Mouse (Mus musculus) kidney, adult 11 months (tissue): ENCODE data around the gene Osgin1.

Source experiments
- DNase-seq: peaks from one replicate; pipeline ENCODE4 v3.0.0; 2022

Gene Osgin1

DNA sequence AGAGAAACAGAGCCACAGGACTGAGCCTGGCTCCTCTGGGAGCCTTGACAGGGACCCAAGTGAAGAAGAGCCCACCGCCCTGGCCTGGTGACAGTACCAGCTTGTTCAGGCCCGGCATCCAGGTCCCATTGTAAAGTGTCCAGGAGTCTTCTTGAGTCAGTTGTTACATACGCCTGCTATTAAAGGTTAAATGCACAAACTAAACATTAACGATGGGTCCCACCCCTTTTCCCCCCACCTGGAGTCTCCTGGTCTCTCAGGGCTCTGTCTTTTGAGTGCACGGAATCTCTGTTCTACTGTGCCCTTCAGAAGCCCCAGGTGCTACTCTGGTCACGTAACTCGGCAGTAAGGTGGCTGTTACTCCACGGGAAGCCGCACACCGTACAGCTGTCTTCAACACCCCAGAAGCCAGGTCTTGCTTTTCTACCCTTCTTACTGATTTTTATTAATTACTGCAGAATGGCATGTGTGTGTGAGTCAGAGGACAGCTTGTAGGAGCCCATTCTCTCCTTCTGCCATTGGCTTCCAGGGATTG lies 9.7 kb upstream of the Osgin1 start:
- DNase-seq, result peak; percentile 57

DNA sequence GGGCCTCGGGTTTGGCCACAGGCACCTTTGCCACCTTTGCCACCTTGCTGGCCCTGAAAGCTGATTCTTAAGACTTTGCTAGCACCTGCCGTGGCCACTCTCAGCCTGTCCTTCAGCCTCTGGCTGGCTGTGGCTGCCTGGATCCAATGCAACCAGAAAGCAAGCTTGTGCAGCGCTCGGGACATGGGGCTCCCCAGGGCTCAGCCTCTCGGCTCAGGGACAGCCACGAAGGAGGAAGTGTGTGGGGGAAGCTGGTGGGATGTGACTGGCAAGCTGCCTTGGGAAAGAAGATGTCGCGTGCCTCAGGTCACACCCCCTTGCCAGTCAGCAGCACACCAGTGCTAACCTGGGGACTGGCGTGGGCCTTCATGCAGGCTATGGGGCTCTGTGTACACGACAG lies 9.2 kb upstream of the Osgin1 start:
- DNase-seq, result no peak

DNA sequence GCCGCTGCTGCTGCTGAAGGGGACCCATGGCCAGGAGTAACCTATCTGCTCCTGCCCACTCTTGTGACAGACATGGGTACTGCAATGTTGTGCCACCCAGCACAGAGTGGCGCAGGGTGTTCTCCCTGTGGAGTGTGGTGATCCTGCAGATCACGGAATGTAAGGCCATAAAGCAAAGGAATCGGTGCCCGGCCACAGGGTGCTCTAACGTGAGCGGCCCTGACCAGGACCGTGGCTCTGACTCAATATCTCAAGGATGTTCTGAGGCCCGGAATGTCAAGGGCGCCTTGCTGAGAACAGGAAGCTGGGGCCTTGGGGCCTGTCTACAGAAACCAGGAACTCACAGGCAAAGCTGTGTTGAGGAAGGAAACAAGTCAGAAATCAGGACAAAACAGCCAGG lies 8.4 kb upstream of the Osgin1 start:
- peak; percentile 69 for DNase-seq

DNA sequence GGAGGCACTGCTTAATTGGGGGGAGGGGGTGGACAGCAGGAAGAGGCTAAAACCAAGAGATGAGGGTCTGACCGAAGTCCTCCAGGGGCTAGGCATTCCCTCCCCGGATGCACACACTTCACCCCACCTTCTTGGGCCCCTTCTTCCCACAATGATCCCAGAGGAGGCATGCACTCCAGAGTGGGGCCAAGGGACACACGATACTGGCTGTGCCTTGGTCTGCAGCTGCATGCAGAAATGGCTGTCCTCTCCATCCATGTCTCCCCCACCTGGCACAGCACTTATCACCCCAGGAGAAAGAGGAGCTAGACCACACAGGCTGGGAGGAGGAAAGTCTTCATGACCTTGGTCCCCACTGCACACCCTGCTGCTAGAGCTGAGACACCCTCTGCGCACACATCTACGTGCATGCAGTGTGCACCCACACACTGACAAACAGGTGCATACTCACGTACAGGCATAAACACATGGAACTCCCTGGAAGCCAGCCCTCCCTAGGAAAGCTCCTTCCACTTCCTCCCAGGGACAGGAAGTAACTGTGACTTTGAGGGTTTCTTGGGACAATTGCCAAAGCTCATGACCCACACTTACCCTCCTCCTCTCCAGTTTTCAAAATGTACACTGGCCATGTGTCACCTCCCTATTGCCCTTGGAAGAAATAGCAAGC lies 7.7 kb upstream of the Osgin1 start:
- DNase-seq, result no peak

DNA sequence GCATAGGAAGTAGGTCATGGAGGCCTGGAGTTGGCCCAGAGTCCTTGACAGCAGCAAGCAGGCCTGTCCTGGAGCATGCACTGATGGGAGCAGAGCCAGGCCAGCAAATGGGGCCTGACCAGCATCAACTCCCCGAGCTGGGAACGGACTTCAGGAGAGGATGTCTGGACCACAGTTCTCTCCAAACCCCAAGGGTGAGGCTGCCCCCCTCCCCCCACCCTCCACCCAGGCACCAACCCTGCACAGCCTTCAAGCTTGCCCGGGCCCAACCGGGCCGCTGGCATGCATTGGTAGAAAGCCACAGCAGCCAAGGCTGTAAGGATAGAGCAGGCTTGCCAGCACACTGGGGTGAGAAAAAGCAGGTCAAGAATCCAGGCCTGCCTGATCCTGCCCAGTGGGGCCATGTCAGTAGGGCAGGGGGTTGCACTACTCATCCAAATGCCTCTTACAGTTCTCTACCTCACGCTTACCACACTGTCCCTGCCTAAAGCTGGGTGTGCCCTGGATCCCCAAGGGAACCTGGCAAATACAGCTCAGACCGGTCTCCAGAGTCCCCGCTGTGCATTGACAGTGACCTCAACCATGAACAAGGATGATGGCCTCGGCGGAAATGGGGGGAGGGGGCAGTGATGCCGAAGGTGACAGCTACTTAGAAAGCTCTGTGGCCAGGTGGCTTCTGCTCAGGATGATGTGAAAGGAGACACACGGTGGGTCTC lies 6.1 kb upstream of the Osgin1 start:
- DNase-seq, result no peak

DNA sequence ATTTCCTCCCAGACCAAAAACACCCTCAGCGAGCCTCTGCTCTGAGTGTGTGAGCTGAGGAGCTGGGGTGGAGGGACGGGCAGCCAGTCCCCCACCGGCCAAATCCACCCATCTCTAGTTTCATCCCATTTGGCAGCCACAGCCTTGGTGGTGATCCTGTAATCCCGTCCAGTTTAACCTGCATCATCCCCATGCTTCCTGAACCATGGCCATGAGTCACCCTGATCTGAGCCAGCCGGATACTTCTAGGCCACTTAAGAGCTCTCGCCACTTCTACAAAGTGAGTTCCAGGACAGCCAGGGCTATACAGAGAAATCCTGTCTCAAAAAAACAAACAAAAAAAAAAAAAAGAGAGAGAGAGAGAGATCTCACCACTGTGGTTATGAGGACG lies 5.6 kb upstream of the Osgin1 start:
- DNase-seq, result no peak

DNA sequence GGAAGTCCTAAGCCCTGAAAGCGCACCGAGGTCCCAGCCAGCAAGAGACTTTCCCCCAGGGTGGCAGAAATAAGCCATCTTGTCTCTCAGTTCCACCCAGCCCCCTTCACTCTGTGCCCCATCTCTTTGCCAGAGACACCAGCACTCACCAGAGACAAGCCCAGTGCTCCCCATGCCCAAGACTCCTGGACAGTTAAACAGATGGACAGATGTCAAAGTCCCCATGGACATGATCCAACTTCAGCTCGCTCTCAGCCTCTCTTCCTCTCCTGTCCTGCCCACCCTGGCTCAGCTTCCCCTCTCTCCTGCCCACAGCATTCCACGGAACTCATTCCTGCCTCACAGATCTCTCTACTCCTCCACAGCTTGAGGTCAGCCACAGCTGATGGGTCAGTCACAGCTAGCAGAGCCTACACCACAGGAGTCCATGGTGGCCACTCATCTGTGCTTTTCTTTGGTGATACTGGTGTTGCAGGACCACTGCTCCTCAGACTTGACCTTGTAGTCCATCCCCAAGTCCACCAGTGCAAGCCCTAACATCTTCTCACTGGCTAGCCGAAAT lies 5.1 kb upstream of the Osgin1 start:
- DNase-seq, result peak; percentile 50

DNA sequence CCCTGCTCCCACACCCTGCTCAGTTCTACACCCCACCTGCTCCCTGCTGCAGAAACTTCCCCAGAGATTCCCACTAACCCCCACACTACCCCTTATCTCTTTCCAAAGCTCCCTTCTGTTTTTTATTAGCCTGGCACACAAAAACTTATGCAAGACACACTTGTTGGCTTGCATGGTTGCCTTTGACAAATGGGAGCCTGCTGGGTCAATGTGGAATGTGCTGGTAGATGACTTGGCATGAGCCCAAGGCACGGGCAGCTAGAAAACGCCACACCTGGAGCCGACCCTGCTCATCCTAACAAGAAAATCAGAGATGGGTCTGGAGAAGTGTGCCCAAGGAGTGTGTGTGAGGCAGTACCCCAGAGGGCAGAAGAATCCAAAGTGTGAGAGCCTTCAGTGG lies 4.4 kb upstream of the Osgin1 start:
- peak; percentile 73 for DNase-seq

DNA sequence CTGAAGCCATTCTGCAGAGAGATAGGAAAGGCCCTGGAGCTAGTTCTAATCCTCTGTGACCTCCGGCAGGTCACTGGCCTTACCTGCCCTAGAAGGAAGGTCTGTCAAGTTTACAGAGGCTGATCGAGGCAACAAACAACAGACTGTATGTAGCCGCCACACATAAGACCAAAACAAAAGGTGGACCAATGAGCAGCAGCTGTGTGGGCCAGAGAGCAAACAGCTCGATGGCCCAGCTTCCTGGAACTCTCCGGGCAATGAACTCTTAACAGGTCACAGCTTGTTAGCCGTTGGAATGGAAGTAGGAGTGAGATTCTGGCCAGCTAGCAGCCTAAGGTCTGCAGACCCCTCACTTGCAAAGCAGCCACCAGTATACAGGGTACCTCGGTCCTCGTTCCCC lies 3.7 kb upstream of the Osgin1 start:
- DNase-seq, result no peak

DNA sequence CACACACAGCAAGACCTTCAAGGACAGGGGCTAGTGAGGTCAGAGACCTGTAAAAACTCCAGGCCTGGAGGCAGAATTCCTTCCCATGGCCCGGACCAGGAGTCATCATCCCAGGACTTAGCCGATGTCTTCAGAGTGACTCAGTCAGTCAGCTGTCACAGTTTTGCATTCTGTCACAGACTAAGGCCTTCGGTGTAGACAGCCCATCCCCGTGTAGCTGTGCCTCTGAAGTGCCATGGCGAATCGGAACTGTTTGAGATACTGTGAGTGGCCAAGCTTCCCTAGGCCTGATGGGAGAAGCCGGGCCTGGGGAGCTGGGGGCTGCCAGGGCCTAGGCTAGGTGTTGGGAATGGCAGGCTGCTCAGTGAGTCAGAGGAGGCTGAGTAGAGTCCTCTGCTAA lies 3.2 kb upstream of the Osgin1 start:
- DNase-seq, result no peak

DNA sequence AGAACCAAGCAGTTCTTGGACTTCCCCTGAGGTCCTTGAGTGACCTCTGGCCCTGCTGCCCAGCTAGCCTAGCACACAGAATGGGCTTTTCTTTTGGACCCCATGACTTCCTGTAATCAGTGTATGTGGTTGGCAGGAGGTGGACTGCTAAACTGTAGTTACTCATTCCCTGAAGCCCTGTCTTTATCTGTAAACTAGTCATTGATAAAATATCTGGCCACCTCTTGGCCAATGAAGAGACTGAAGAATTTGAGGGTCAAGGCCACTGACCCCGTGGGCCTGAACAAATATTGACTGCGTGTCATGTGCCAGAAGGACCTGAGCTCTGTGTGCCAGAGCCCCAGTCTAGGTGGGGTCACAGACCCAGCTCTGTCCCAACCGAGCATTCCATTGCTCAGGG lies 1.6 kb upstream of the Osgin1 start:
- no peak for DNase-seq

DNA sequence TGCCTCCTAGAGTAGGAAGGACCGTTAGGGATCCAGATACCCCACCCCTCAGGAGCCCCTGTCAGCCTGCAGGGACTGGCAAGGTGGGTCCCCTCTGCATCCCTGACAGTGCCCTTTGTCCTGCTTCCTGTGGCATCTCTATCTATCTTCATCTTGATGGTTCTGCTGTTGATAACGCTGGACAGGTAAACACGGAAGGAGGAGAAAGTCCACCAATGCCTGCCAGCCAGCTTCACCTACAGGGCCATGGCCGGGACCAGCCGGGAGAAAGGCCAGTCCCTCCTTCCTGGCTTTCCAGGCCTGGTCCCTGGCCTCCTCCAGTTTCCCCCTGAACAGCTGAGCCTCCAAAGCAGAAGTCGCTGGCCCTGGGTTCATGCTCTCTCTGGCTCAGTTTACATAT lies 645 bp downstream of the Osgin1 start:
- no peak for DNase-seq

DNA sequence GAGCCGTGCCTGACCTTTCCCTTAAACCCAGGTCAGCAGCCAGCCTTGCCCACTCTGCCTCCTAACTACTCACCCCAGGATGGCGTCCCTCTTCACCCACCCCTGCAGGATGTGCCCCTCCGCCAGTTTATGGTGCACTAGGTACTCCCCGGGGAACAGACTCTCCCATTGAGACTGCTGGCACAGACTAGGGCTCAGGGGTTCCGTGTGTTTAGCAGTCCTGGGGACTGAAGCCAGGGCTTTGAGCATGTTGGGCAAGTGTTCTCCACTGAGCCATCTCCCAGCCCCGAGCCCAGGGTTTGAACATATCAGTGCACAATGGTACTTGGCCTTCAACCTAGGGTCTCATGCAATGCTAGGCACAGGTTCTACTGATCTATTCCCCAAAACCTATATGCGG lies 1.6 kb downstream of the Osgin1 start:
- DNase-seq, result no peak

DNA sequence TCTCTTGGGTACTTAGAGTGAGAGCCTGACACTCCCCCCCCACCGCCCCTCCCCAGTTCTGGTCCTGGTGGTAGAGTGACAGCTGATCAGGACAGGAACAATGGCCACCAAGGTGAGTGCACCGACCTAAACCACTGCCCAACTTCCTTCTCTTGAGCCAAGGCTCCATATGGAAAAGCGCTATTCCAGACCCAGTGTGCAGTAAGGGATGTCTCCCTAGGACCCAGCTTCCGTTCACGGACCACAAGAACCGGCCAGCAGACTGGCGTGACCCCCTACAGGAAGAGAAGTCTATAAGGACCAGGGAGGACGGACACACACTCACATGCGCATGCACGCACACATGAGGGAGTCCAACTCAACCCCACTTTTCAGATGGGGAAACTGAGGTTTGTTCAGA lies 2.4 kb downstream of the Osgin1 start:
- DNase-seq, result no peak

DNA sequence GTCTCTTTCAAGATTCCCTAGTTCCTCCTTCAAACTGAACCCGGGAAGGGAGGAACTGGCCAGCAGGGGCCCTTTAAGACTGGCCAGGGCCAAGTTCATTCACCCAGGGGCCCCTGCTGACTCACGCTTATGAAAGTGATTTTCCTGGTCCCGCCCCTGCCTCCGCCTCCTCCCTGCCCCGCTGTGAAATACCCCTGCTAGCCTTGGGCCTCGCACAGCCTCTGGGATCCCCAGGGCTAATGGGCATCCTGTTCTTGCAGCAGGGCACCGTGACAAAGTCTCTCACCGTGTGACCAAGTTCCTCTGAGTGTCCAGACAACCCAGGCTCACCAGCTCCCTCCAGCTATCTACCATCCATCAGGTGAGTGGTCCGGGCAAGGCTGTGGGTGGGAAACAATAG lies 3.0 kb downstream of the Osgin1 start:
- DNase-seq, result peak; percentile 91

DNA sequence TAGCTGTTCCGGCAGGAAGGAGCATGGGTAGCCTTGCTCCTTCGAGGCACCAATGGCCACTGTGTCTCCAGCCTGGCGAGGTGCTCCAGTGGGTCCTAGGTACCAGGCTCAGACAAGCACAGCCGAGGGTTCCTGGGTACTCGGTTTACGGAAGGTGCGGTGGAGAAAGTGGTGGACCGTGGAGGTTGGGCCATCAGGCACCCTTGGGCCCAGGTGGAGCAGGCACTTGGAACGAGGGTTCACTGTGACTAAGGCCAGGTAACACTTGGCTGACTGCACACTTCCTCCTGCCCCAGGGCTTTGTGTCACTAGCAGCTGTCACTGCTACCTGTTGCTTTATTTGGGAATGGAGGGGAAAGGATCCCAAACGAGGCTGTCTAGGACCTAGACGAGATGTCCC lies 3.6 kb downstream of the Osgin1 start:
- no peak for DNase-seq

DNA sequence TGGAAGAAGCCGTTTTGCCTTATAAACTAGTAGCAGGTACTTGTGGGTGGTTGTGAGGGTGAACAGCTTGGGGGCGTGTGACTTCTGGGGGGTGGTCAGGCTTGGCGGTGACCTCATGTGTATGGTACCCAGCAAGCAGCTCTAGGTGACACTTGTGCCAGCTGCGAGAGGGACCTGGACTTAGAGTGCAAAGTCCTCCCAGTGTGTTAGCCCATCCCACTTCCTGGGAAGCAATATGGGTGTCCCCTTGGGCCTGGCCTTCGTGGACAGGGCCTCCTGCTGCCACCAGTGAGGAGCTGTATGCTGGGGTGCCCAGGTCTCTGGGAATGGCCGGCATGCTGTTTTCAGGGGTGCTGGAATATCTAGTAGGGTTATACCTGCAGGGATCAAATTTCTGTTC lies 5.0 kb downstream of the Osgin1 start:
- peak; percentile 67 for DNase-seq

DNA sequence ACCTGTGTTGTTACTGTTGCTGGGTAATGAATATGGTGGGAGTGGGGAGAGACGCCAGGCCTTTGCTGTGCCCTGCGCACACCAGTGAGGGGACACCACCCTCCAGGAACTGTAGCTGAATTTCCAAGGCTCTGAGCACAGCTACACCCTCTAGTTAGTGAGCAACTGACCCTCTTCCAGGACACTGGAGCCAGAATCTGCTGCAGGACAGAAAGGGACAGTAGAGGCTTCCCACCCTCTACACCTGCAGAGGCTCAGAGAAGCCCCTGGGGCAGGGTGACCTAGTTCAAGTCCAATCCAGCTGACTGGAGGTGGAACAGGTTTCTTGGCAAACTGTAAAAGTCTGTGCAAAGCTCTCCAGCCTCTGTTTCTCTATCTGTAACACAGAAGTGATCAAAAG lies 5.5 kb downstream of the Osgin1 start:
- no peak for DNase-seq

DNA sequence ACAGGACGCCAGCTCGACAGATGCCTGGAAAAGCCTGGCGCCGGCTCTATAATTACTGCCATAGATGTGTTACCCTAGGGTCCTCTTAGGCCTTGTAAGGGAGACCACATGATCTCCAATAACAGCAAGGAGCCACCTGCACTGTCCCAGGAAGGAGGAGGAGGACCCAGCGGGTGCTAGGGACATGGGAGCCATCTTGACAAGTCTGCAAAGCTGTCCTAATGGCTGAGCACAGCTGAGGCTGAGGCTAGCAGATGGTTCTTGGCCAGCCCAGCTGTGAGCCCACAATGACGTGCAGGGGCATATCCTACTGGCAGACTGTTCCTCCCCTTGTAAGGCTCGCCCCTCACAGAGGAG lies 5.9 kb downstream of the Osgin1 start:
- DNase-seq, result no peak

DNA sequence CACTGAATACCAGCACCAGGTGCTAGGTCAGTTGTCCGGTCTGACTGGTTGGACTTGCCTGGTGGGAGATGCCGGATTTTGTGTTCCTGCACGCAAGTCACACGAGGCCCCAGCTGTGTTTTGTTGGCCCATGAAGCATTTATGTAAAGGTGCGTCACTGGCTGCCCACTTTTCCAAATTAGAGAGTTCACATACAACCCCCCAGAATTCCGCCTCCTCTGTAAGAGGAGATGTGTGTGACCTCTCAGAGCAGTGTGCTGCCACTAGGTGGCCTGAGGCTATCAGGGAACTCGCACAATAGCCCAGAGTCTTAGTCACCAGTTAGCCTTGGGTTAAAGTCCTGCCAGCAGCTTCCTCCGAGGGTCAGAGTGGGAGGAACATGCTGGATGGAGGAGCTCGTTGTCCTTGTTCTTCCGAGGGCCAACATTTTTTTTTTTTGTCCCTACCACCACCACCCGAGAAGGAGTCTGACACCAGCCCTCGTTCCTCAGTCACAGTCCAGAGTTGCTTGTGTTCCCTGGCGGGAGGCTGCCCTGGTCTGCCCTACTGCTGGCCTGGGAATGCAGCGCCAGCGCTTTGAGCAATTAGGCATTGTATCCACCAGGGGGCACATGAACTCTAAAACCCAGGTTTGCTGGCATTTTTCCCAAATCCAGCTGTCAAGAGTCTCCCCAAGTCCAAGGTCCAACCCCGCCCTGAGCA lies 6.5 kb downstream of the Osgin1 start:
- peak; percentile 79 for DNase-seq

DNA sequence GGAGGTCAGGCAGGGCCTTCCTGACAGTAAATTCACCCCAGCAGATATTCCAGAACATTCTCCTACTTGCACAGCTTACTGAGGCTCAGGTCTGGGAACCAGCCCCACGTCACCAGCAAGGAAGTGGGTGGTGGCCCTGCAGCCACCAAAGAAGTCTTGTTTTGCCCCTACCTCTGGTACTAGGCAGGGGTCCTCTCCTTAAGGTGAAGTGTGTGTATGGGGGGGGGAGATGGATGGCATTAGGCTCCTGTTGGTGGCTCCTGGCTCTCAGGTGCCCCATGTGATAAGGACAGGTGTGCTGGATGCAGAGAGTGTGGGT lies 7.0 kb downstream of the Osgin1 start:
- DNase-seq, result peak; percentile 91

DNA sequence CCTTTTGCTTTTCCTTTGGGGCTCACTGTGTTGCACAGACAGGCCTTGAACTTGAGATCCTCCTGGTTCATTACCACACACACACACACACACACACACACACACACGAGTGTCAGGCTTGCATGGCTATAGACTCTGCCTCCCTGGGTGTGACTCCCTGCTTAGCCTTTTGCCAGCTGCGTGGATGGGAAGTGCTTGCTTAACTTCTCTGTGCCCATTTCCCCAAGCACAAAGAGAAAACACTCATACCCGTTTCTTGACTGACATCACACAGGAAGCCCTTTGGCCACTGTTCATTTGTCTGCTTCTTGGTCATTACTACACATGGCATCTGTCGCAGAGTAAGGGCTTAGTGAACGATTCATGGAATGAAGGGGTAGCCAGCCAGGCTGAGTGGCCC lies 8.1 kb downstream of the Osgin1 start:
- no peak for DNase-seq

DNA sequence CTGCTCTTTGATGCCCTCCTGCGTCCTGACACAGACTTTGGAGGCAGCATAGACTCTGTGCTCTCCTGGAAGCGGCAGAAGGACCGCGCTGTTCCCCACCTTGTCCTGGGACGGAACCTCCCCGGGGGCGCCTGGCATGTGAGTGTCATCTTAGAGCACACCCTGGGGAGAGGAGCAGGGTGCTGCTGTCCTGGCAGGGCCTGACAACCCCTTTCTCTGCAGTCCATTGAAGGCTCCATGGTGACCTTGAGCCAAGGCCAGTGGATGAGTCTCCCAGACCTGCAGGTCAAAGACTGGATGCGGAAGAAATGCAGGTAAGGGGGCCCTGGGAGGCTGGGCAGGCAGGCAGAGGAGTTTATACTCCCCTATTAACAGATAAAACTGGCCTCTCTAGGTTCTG lies 9.0 kb downstream of the Osgin1 start:
- no peak for DNase-seq
